Mouse (Mus musculus): Measurements from ENCODE around the gene 3110018I06Rik. TPM values are rescaled to one million over a fixed set of nuclear protein-coding genes. Genes with fewer than 3 reads are reported as not detected.

3110018I06Rik gene
- polyA plus RNA-seq, 1 experiment from 2014 or later: not detected

DNA sequence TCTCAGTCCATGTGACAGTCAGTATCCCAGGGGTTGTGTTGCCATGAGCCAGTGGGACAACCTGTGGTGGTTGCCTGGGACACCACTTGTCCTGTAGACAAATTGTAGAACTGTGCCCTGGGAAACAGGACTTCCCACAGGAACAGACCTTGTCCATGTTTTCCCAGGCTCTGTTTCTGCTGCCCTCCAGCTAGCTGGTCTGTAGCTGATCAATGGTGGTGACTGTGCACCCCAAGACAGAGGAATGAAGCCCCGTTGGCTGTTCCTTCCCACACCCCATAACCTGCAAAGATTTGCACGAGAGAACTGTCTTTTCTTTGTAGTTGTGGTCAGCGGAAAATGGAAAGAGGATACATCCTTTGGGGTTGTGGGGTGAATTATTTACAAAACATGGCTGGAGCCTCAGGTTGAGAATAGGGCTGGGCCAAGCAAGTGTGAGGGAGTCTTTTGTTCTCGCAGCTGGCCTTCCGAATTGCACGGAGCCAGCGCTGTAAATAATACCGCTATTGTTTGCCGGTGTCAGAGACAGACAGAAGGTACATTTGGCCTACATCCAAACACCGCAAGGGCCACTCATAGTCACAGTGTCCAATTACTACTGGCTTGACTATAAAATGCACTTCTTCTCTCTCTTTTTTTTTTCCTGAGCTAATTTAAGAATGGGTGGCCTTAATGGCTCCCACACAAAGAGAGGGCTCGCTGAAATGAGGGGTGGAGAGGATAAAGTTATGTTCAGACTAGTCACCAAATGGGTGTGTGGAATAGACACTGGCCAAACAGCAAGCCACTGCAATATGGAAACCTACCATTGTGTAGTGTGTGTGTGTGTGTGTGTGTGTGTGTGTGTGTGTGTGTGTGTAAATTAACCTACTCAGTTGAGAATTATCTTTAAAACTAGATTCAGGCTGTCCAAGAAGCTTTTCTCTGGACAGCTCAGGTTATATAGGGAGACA, 28.1 kb downstream of the 3110018I06Rik start:
- Histone ChIP-seq H3K4me2 (no peak overlapping the region), H3K4me1 (replicated peaks) (no peaks in the 10 kb centered on the region), H3K4me3 (no peak overlapping the region), H3K27me3 (no peaks in the 10 kb centered on the region), H3K9ac (no peak overlapping the region), H3K36me3 (no peaks in the 10 kb centered on the region), H3K9me3 (no peaks in the 10 kb centered on the region), H3K27ac (replicated peaks) (no peak overlapping the region)
- ATAC-seq (ENCODE audit: low FRiP score, low read depth): no peak
- WGBS: 17% methylated on average over 11 of the region's 11 CpGs

GRCm38 (mm10) chr12:107520941-107521340, 32.5 kb downstream of the 3110018I06Rik start:
- Histone ChIP-seq H3K36me3 (no peaks in the 10 kb centered on the region), H3K4me2 (no peak overlapping the region), H3K9ac (no peak overlapping the region), H3K27ac (replicated peaks) (no peak overlapping the region), H3K27me3 (no peaks in the 10 kb centered on the region), H3K9me3 (no peaks in the 10 kb centered on the region), H3K4me1 (replicated peaks) (no peaks in the 10 kb centered on the region), H3K4me3 (no peak overlapping the region)
- no peak for ATAC-seq (ENCODE audit: low FRiP score, low read depth)
- 77% methylated on average over 3 of the region's 3 CpGs for WGBS

DNA sequence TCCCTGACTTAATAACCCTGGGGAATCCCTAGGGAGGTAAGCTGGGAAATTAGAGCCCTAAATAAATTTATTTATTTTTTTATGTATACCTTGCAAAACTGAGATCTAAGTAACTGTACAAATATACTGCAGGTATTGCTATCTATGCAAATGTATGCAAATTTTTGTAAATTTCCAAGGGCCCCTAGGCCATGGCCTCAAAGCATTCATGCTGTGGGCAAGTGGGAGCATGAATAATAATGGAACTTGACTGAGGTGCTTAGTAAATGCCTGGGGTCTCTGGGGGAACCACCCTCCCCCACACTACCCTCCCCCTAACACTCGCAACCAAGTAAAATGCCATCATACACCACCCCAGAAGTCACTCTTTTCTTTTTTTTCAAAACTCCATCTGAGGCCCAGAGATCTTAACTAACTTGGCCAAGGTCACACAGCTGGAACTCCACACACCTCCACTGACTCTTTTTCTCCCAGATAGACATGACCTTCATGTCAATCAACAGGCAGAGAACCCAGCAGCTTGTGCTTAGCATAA, 40.0 kb downstream of the 3110018I06Rik start:
- no peaks in the 10 kb centered on the region for H3K36me3 ChIP-seq
- 27% methylated on average over 1 of the region's 1 CpGs for WGBS
- no peaks in the 10 kb centered on the region for H3K27me3 ChIP-seq
- no peak overlapping the region for H3K9ac ChIP-seq
- no peak overlapping the region for H3K4me3 ChIP-seq
- H3K4me2 ChIP-seq: no peak overlapping the region
- no peak for ATAC-seq (ENCODE audit: low FRiP score, low read depth)
- no peaks in the 10 kb centered on the region for H3K9me3 ChIP-seq
- 0 out of 2 replicates have a peak, but pooled peaks cover 3% of the 10 kb centered on the region for H3K4me1 ChIP-seq (replicated peaks)
- no peak overlapping the region for H3K27ac ChIP-seq (replicated peaks)

- H3K4me1 ChIP-seq (replicated peaks): 0 out of 2 replicates have a peak, but pooled peaks cover 3% of the 10 kb centered on the region
- ATAC-seq (ENCODE audit: low FRiP score, low read depth): no peak
- H3K9ac ChIP-seq: no peak overlapping the region
- H3K9me3 ChIP-seq: no peaks in the 10 kb centered on the region
- no peak overlapping the region for H3K4me2 ChIP-seq
- H3K27me3 ChIP-seq: no peaks in the 10 kb centered on the region
- no peak overlapping the region for H3K4me3 ChIP-seq
- WGBS: 43% methylated on average over 7 of the region's 7 CpGs
- H3K36me3 ChIP-seq: no peaks in the 10 kb centered on the region
- H3K27ac ChIP-seq (replicated peaks): no peak overlapping the region
These were observed 44.4 kb downstream of the 3110018I06Rik start for GRCm38 (mm10) chr12:107532871-107533270.
